Mouse (Mus musculus): ENCODE measurements around the gene Olfr1416. TPM values are rescaled to one million over a fixed set of nuclear protein-coding genes. Genes with fewer than 3 reads are reported as not detected.

Gene Olfr1416
- polyA plus RNA-seq, 1 experiment from 2014 or later, result not detected

DNA sequence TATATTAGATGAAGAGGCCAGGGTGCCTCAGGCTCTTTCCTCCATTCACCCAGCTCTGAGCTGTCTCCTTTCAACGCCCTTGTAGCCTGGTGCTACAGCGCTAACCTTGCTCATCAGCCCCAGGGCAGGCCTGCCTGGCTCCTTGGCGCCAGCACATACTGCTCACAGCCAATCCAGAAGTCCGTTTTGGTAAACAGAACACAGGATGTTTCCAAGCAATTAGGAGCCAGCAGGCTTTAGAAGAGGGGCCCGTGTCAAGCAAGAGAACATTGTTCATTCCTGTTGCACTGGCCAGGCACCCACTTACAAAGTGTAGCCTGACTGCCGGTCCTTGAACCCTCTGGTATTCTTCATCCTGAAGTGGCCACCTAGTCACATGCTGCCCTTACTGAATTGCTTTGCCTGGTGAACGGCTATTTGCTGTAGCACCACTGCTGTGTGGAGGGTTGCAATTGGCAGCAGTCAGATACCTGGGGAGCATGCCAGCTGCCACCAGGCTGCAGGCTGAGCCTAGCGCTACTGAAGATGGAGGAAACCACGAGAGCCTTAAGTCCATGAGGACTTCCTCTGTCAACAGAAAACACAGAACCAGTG is 47.1 kb downstream of the Olfr1416 start:
- DNase-seq (ENCODE audit: low spot score), result no peak
- Histone ChIP-seq H3K9ac (ENCODE audit: low read depth, low read length) (no peak overlapping the region), H3K9me3 (ENCODE audit: control insufficient read depth, low read length) (no peaks in the 10 kb centered on the region), H3K27ac (ENCODE audit: low read depth, low read length) (no peak overlapping the region), H3K4me2 (no peak overlapping the region), H3K4me3 (ENCODE audit: low read depth, low read length) (no peak overlapping the region), H3K27me3 (replicated peaks; ENCODE audit: control insufficient read depth, insufficient read depth, low read length) (no peaks in the 10 kb centered on the region), H3K4me1 (replicated peaks; ENCODE audit: control insufficient read depth, insufficient read depth, low read length) (peaks cover 3% of the 10 kb centered on the region; the same call in 1 of the 2 replicates), H3K36me3 (ENCODE audit: control insufficient read depth, insufficient read depth, low read length) (peaks cover 10% of the 10 kb centered on the region)
- ATAC-seq (replicated peaks; ENCODE audit: low FRiP score), result no peak
- WGBS, result 50% methylated on average over 9 of the region's 9 CpGs

DNA sequence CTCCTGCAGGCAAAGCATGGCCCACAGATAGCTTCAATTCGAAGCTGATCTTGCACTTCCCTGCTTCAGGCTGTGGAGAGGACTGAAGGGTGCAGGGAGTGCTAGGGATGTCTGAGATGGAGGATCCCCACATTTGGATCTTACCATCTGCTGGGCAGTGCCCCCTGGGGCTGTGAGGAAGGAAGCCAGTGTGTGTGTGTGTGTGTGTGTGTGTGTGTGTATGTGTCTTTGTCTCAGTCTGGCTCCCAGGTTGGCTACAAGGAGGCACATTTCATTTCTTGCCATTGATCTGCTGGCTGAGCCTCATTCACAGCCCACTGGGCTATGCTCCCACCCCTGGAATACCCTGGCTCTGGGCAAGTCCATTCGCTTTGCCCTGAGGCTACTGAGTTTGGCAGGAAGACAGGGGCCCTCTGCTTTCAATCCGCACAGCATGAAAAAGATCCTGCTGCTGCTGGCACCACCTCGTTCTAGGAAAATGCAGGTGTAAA is 48.0 kb downstream of the Olfr1416 start:
- H3K36me3 ChIP-seq (ENCODE audit: control insufficient read depth, insufficient read depth, low read length), result peaks cover 2% of the 10 kb centered on the region
- no peak for ATAC-seq (replicated peaks; ENCODE audit: low FRiP score)

GRCm38 (mm10) chr1:92434986-92435385 is 49.9 kb downstream of the Olfr1416 start:
- H3K36me3 ChIP-seq (ENCODE audit: control insufficient read depth, insufficient read depth, low read length), result no peaks in the 10 kb centered on the region
- H3K27ac ChIP-seq (ENCODE audit: low read depth, low read length), result no peak overlapping the region
- DNase-seq (ENCODE audit: low spot score) (no peak), ATAC-seq (replicated peaks; ENCODE audit: low FRiP score) (no peak)
- WGBS, result 90% methylated on average over 1 of the region's 1 CpGs
- H3K9me3 ChIP-seq (ENCODE audit: control insufficient read depth, low read length), result no peaks in the 10 kb centered on the region
- H3K4me1 ChIP-seq (replicated peaks; ENCODE audit: control insufficient read depth, insufficient read depth, low read length), result no peaks in the 10 kb centered on the region
- H3K9ac ChIP-seq (ENCODE audit: low read depth, low read length), result no peak overlapping the region
- H3K27me3 ChIP-seq (replicated peaks; ENCODE audit: control insufficient read depth, insufficient read depth, low read length), result no peaks in the 10 kb centered on the region
- H3K4me2 ChIP-seq, result no peak overlapping the region
- H3K4me3 ChIP-seq (ENCODE audit: low read depth, low read length), result no peak overlapping the region

More for the DNA sequence above, 48.0 kb downstream of the Olfr1416 start:
- WGBS, result 62% methylated on average over 4 of the region's 4 CpGs
- no peak overlapping the region for H3K9ac ChIP-seq (ENCODE audit: low read depth, low read length)
- no peaks in the 10 kb centered on the region for H3K27me3 ChIP-seq (replicated peaks; ENCODE audit: control insufficient read depth, insufficient read depth, low read length)
- H3K9me3 ChIP-seq (ENCODE audit: control insufficient read depth, low read length), result no peaks in the 10 kb centered on the region
- H3K27ac ChIP-seq (ENCODE audit: low read depth, low read length), result no peak overlapping the region
- no peak overlapping the region for H3K4me2 ChIP-seq
- H3K4me1 ChIP-seq (replicated peaks; ENCODE audit: control insufficient read depth, insufficient read depth, low read length), result peaks cover under 1% of the 10 kb centered on the region; the same call in 1 of the 2 replicates
- H3K4me3 ChIP-seq (ENCODE audit: low read depth, low read length), result no peak overlapping the region
- DNase-seq (ENCODE audit: low spot score), result no peak

DNA sequence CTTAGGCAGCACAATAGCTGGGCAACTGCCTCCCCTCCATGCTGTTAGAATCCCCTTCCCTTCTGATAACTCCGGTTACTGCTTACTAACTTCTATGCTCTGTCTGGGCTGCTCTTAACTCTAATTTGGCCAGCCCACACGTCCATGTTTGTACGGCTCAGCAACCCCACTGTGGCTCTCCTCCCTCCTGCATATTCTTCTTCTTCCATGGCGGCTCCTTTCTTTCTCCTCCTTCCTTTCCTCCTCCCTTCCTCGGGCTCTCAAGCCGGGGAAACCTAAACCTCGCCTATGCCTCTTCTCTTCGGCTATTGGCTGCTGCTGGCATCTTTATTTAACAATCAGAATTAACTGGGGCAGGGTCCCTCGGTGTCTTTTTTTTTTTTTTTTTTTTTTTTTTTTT is 52.1 kb downstream of the Olfr1416 start:
- Histone ChIP-seq H3K9me3 (ENCODE audit: control insufficient read depth, low read length) (no peaks in the 10 kb centered on the region), H3K9ac (ENCODE audit: low read depth, low read length) (no peak overlapping the region), H3K4me1 (replicated peaks; ENCODE audit: control insufficient read depth, insufficient read depth, low read length) (no peaks in the 10 kb centered on the region), H3K27ac (ENCODE audit: low read depth, low read length) (no peak overlapping the region), H3K4me2 (no peak overlapping the region), H3K4me3 (ENCODE audit: low read depth, low read length) (no peak overlapping the region), H3K27me3 (replicated peaks; ENCODE audit: control insufficient read depth, insufficient read depth, low read length) (no peaks in the 10 kb centered on the region), H3K36me3 (ENCODE audit: control insufficient read depth, insufficient read depth, low read length) (no peaks in the 10 kb centered on the region)
- WGBS, result 80% methylated on average over 9 of the region's 9 CpGs
- ATAC-seq (replicated peaks; ENCODE audit: low FRiP score) (no peak), DNase-seq (ENCODE audit: low spot score) (no peak)

DNA sequence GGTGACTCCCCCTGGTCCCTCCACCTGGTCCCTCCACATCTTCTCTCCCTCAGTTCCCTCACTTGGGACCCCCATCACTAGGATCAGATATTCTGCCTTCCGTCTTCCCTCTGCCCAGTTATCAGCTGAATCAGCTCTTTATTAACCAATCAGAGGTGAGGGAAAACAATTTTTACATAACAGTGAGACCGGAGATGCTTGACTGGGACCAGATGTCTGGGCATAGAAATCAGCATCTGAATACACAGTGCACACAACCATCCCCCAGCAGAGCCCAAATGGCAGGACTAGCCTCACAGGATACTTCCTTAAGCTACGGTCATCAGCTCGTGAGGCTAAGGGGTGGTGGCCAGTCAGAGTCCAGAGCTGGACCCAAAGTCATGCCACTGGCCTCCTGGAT is 52.8 kb downstream of the Olfr1416 start:
- H3K4me3 ChIP-seq (ENCODE audit: low read depth, low read length), result no peak overlapping the region
- no peak overlapping the region for H3K4me2 ChIP-seq
- H3K27ac ChIP-seq (ENCODE audit: low read depth, low read length), result no peak overlapping the region
- H3K27me3 ChIP-seq (replicated peaks; ENCODE audit: control insufficient read depth, insufficient read depth, low read length), result no peaks in the 10 kb centered on the region
- H3K36me3 ChIP-seq (ENCODE audit: control insufficient read depth, insufficient read depth, low read length), result no peaks in the 10 kb centered on the region
- ATAC-seq (replicated peaks; ENCODE audit: low FRiP score), result no peak
- no peak for DNase-seq (ENCODE audit: low spot score)
- no peaks in the 10 kb centered on the region for H3K9me3 ChIP-seq (ENCODE audit: control insufficient read depth, low read length)
- no peak overlapping the region for H3K9ac ChIP-seq (ENCODE audit: low read depth, low read length)
- no peaks in the 10 kb centered on the region for H3K4me1 ChIP-seq (replicated peaks; ENCODE audit: control insufficient read depth, insufficient read depth, low read length)
- WGBS, result 69% methylated on average over 4 of the region's 4 CpGs

- ATAC-seq (replicated peaks; ENCODE audit: low FRiP score), result no peak
These were observed 53.5 kb downstream of the Olfr1416 start for GRCm38 (mm10) chr1:92431420-92431819.

GRCm38 (mm10) chr1:92430991-92431390 is 53.9 kb downstream of the Olfr1416 start:
- H3K9me3 ChIP-seq (ENCODE audit: control insufficient read depth, low read length), result no peaks in the 10 kb centered on the region
- WGBS, result 83% methylated on average over 1 of the region's 1 CpGs
- H3K4me2 ChIP-seq, result no peak overlapping the region
- no peaks in the 10 kb centered on the region for H3K36me3 ChIP-seq (ENCODE audit: control insufficient read depth, insufficient read depth, low read length)
- ATAC-seq (replicated peaks; ENCODE audit: low FRiP score) (no peak), DNase-seq (ENCODE audit: low spot score) (no peak)
- H3K27me3 ChIP-seq (replicated peaks; ENCODE audit: control insufficient read depth, insufficient read depth, low read length), result no peaks in the 10 kb centered on the region
- H3K9ac ChIP-seq (ENCODE audit: low read depth, low read length), result no peak overlapping the region
- no peaks in the 10 kb centered on the region for H3K4me1 ChIP-seq (replicated peaks; ENCODE audit: control insufficient read depth, insufficient read depth, low read length)
- no peak overlapping the region for H3K27ac ChIP-seq (ENCODE audit: low read depth, low read length)
- no peak overlapping the region for H3K4me3 ChIP-seq (ENCODE audit: low read depth, low read length)

More at GRCm38 (mm10) chr1:92431420-92431819, 53.5 kb downstream of the Olfr1416 start:
- WGBS, result 69% methylated on average over 3 of the region's 3 CpGs
- Histone ChIP-seq H3K27ac (ENCODE audit: low read depth, low read length) (no peak overlapping the region), H3K9ac (ENCODE audit: low read depth, low read length) (no peak overlapping the region), H3K27me3 (replicated peaks; ENCODE audit: control insufficient read depth, insufficient read depth, low read length) (no peaks in the 10 kb centered on the region), H3K4me2 (no peak overlapping the region), H3K4me1 (replicated peaks; ENCODE audit: control insufficient read depth, insufficient read depth, low read length) (no peaks in the 10 kb centered on the region), H3K9me3 (ENCODE audit: control insufficient read depth, low read length) (no peaks in the 10 kb centered on the region), H3K36me3 (ENCODE audit: control insufficient read depth, insufficient read depth, low read length) (no peaks in the 10 kb centered on the region), H3K4me3 (ENCODE audit: low read depth, low read length) (no peak overlapping the region)
- DNase-seq (ENCODE audit: low spot score), result no peak

Small RNA genes lying within 50 kb of the gene (microRNA-seq; reads per million reads assigned to microRNA genes)
- 4.2 reads per million, percentile 9 among the genes with 10 or more reads in this experiment for gene Mir6900 (ENCODE audit: borderline number of aligned reads)

Other genes starting within 250 kb of the Olfr1416 start
- 270 and 276 TPM in 2 replicates for gene Ndufa10, start 11.3 kb downstream of the Olfr1416 start, polyA plus RNA-seq (2014; fragmentation: Nextera tagmentation; extraction: Ambion mirVana)
- not detected in 2 replicates for gene Olfr1415, start 11.0 kb upstream of the Olfr1416 start, polyA plus RNA-seq (2014; fragmentation: Nextera tagmentation; extraction: Ambion mirVana)
- not detected in 2 replicates for gene Olfr1414, start 33.5 kb upstream of the Olfr1416 start, polyA plus RNA-seq (2014; fragmentation: Nextera tagmentation; extraction: Ambion mirVana)
- not detected in 2 replicates for gene Olfr1413, start 86.2 kb upstream of the Olfr1416 start, polyA plus RNA-seq (2014; fragmentation: Nextera tagmentation; extraction: Ambion mirVana)
- not detected in 2 replicates for gene Olfr1412, start 100.7 kb upstream of the Olfr1416 start, polyA plus RNA-seq (2014; fragmentation: Nextera tagmentation; extraction: Ambion mirVana)
- gene Olfr1411, start 109.3 kb upstream of the Olfr1416 start, polyA plus RNA-seq (2014; fragmentation: Nextera tagmentation; extraction: Ambion mirVana), result not detected in 2 replicates
- not detected in 2 replicates for gene Olfr1410, start 120.7 kb upstream of the Olfr1416 start, polyA plus RNA-seq (2014; fragmentation: Nextera tagmentation; extraction: Ambion mirVana)
- not detected in 2 replicates for gene Olfr12, start 132.7 kb upstream of the Olfr1416 start, polyA plus RNA-seq (2014; fragmentation: Nextera tagmentation; extraction: Ambion mirVana)
- 320 and 354 TPM in 2 replicates for gene Cops9, start 156.9 kb upstream of the Olfr1416 start, polyA plus RNA-seq (2014; fragmentation: Nextera tagmentation; extraction: Ambion mirVana)
- gene Otos, start 163.7 kb upstream of the Olfr1416 start, polyA plus RNA-seq (2014; fragmentation: Nextera tagmentation; extraction: Ambion mirVana), result not detected in 2 replicates